Mouse (Mus musculus): ENCODE results near the gene Hfe. TPM values are rescaled to one million over a fixed set of nuclear protein-coding genes. Genes with fewer than 3 reads are reported as not detected.
"Not testable (repeated sequence)": the region's sequence is repeated elsewhere in the genome, so short reads cannot be mapped to it uniquely, and the experiment has no call there.

Gene Hfe
- total and polyA plus RNA-seq, 3 experiments: 0.08 to 1.0 (median 0.39) TPM

- Histone ChIP-seq H3K4me2 (ENCODE audit: insufficient read depth, low read depth, poor library complexity, severe bottlenecking) (peak overlapping the region; percentile 97), H3K9ac (ENCODE audit: insufficient read depth, low read depth) (peak overlapping the region; percentile 91), H3K4me1 (ENCODE audit: control insufficient read depth in 1 of 2, insufficient read depth in 2 of 2) (peaks cover 11 to 40% of the 10 kb centered on the region in 2 experiments; a peak in 3 of 4 replicates), H3K9me3 (replicated peaks; ENCODE audit: low read length) (no peaks in the 10 kb centered on the region), H3K79me2 (replicated peaks; ENCODE audit: control insufficient read depth, extremely low read depth, insufficient read depth, poor library complexity, severe bottlenecking) (no peaks in the 10 kb centered on the region), H3K27ac (ENCODE audit: insufficient read depth, low read depth) (peak overlapping the region; percentile 99), H3K36me3 (replicated peaks in 1 of 2; ENCODE audit: control insufficient read depth in 1 of 2, insufficient read depth in 1 of 2, low read length in 1 of 2) (no peaks in the 10 kb centered on the region), H3K4me3 (replicated peaks in 1 of 3; ENCODE audit: low read depth in 2 of 3, low read length in 2 of 3, poor library complexity in 1 of 3) (peak overlapping the region; percentile 39 to 66 (median 47)), H3K27me3 (replicated peaks) (no peaks in the 10 kb centered on the region)
- in situ Hi-C loops (cut with MboI; ENCODE audit: low pct_ligation_motif_present, low pct_unique_long_range_greater_than_20kb, low sequenced_read_pairs) (loop anchor here (10.0 kb wide), 1 partner anchor 50 kb away; no protein-coding TSS in a partner anchor), dilution Hi-C loops (cut with MboI; ENCODE audit: extremely low pct_ligation_motif_present, extremely low pct_unique_long_range_greater_than_20kb, low sequenced_read_pairs) (no loop called here)
- TF ChIP-seq PAX5 (IDR thresholded peaks at IDR 0.05; ENCODE audit: low read length): no peak
- no peak for TF ChIP-seq MAFK (IDR thresholded peaks at IDR 0.05; ENCODE audit: insufficient replicate concordance, low read length)
- 0 out of 2 replicates have a peak, but pooled peaks have one; percentile 24 for TF ChIP-seq NELFE (IDR thresholded peaks at IDR 0.05; ENCODE audit: low read depth, low read length)
- no peak for TF ChIP-seq ETS1 (conservative IDR thresholded peaks at IDR 0.05; ENCODE audit: low read depth, low read length)
- no peak for TF ChIP-seq JUN (IDR thresholded peaks at IDR 0.05; ENCODE audit: insufficient read depth, low read depth, low read length)
- no peak for TF ChIP-seq TCF12 (IDR thresholded peaks at IDR 0.05; ENCODE audit: low read depth, low read length)
- no peak for TF ChIP-seq MAZ (IDR thresholded peaks at IDR 0.05; ENCODE audit: low read depth, low read length)
- TF ChIP-seq MYC (IDR thresholded peaks at IDR 0.05; ENCODE audit: low read depth, low read length): no peak
- 0 out of 2 replicates have a peak, but pooled peaks have one; percentile 14 for TF ChIP-seq TBP (conservative IDR thresholded peaks at IDR 0.05; ENCODE audit: low read depth, low read length)
- DNase-seq (ENCODE audit: extremely low read depth): peak; percentile 72
Measured at GRCm38 (mm10) chr13:23685121-23685861, 25.4 kb downstream of the Hfe start.

DNA sequence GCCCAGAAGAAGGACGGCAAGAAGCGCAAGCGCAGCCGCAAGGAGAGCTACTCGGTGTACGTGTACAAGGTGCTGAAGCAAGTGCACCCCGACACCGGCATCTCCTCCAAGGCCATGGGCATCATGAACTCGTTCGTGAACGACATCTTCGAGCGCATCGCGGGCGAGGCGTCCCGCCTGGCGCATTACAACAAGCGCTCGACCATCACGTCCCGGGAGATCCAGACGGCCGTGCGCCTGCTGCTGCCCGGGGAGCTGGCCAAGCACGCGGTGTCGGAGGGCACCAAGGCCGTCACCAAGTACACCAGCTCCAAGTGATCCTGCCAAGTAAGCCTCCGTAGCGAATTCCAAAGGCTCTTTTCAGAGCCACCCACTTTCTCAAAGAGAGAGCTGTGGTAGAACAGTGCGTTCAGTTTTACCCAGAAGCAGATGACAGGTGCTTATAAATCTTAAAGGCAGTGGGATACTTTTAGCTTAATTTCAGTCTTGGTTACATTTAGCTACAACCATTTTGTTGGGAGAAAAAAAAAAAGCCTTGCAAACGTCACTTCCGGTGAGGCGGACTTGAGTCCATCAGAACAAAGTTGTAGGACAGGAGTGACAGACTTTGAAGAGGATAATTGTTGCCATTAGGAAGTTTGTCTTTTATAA is 26.2 kb downstream of the Hfe start:
- H3K27me3 ChIP-seq (replicated peaks); H3K36me3 ChIP-seq (replicated peaks in 1 of 2; ENCODE audit: control insufficient read depth in 1 of 2, insufficient read depth in 1 of 2, low read length in 1 of 2); H3K79me2 ChIP-seq (replicated peaks; ENCODE audit: control insufficient read depth, extremely low read depth, insufficient read depth, poor library complexity, severe bottlenecking); H3K9me3 ChIP-seq (replicated peaks; ENCODE audit: low read length); dilution Hi-C loops (cut with MboI; ENCODE audit: extremely low pct_ligation_motif_present, extremely low pct_unique_long_range_greater_than_20kb, low sequenced_read_pairs): not testable (repeated sequence)
- DNase-seq (ENCODE audit: extremely low read depth): peak; percentile 90
- peak overlapping the region; percentile 99 for H3K27ac ChIP-seq (ENCODE audit: insufficient read depth, low read depth)
- H3K4me3 ChIP-seq (replicated peaks in 1 of 3; ENCODE audit: low read depth in 2 of 3, low read length in 2 of 3, poor library complexity in 1 of 3): peak overlapping the region; percentile 39 to 66 (median 47)
- in situ Hi-C loops (cut with MboI; ENCODE audit: low pct_ligation_motif_present, low pct_unique_long_range_greater_than_20kb, low sequenced_read_pairs): loop anchor here (10.0 kb wide), 1 partner anchor 50 kb away; no protein-coding TSS in a partner anchor
- peaks cover 8 to 36% of the 10 kb centered on the region in 2 experiments; a peak in 3 of 4 replicates for H3K4me1 ChIP-seq (ENCODE audit: control insufficient read depth in 1 of 2, insufficient read depth in 2 of 2)
- peak overlapping the region; percentile 97 for H3K4me2 ChIP-seq (ENCODE audit: insufficient read depth, low read depth, poor library complexity, severe bottlenecking)
- peak overlapping the region; percentile 91 for H3K9ac ChIP-seq (ENCODE audit: insufficient read depth, low read depth)
- peak; percentile 14; the same call in 1 of the 2 replicates for TF ChIP-seq IRF4 (IDR thresholded peaks at IDR 0.05; ENCODE audit: low read depth, low read length)
- peak; percentile 52; the same call in 1 of the 2 replicates for TF ChIP-seq TCF12 (IDR thresholded peaks at IDR 0.05; ENCODE audit: low read depth, low read length)
- peak; percentile 84 for TF ChIP-seq SIN3A (IDR thresholded peaks at IDR 0.05; ENCODE audit: low read length)
- peak; percentile 70 for TF ChIP-seq MAX (IDR thresholded peaks at IDR 0.05; ENCODE audit: low read length)
- peak; percentile 57 for TF ChIP-seq JUND (conservative IDR thresholded peaks at IDR 0.05; ENCODE audit: low read depth, low read length)
- peak; percentile 4; the same call in 1 of the 2 replicates for TF ChIP-seq JUN (IDR thresholded peaks at IDR 0.05; ENCODE audit: insufficient read depth, low read depth, low read length)
- peak; percentile 16; the same call in 1 of the 2 replicates for TF ChIP-seq MAFK (IDR thresholded peaks at IDR 0.05; ENCODE audit: insufficient replicate concordance, low read length)
- TF ChIP-seq KAT2A (IDR thresholded peaks at IDR 0.05; ENCODE audit: insufficient replicate concordance, low read length): 0 out of 2 replicates have a peak, but pooled peaks have one; percentile 59
- peak; percentile 98 for TF ChIP-seq UBTF (IDR thresholded peaks at IDR 0.05; ENCODE audit: low read depth, low read length)
- peak; percentile 99 for TF ChIP-seq POLR2AphosphoS2 (IDR thresholded peaks at IDR 0.05; ENCODE audit: low read depth, low read length)
- TF ChIP-seq CHD2 (IDR thresholded peaks at IDR 0.05; ENCODE audit: low read length): peak; percentile 47
- TF ChIP-seq E2F4 (IDR thresholded peaks at IDR 0.05; ENCODE audit: insufficient replicate concordance, low read depth, low read length): peak; percentile 59; the same call in 1 of the 2 replicates
- TF ChIP-seq NELFE (IDR thresholded peaks at IDR 0.05; ENCODE audit: low read depth, low read length): peak; percentile 79
- 0 out of 2 replicates have a peak, but pooled peaks have one; percentile 23 for TF ChIP-seq BHLHE40 (IDR thresholded peaks at IDR 0.05; ENCODE audit: low read depth, low read length)
- TF ChIP-seq ZMIZ1 (IDR thresholded peaks at IDR 0.05; ENCODE audit: low read depth, low read length): peak; percentile 98
- peak; percentile 34 for TF ChIP-seq USF2 (conservative IDR thresholded peaks at IDR 0.05; ENCODE audit: low read depth, low read length)
- TF ChIP-seq MXI1 (IDR thresholded peaks at IDR 0.05; ENCODE audit: low read depth, low read length): peak; percentile 82
- TF ChIP-seq TBP (conservative IDR thresholded peaks at IDR 0.05; ENCODE audit: low read depth, low read length): peak; percentile 68
- TF ChIP-seq MYC (IDR thresholded peaks at IDR 0.05; ENCODE audit: low read depth, low read length): peak; percentile 69; the same call in 1 of the 2 replicates
- peak; percentile 99 for TF ChIP-seq ZNF384 (IDR thresholded peaks at IDR 0.05; ENCODE audit: low read depth, low read length)
- TF ChIP-seq MEF2A (IDR thresholded peaks at IDR 0.05; ENCODE audit: borderline replicate concordance, low read depth, low read length): peak; percentile 40; the same call in 1 of the 2 replicates
- 0 out of 2 replicates have a peak, but pooled peaks have one; percentile 46 for TF ChIP-seq MAZ (IDR thresholded peaks at IDR 0.05; ENCODE audit: low read depth, low read length)
- peak; percentile 82; the same call in 1 of the 2 replicates for TF ChIP-seq POLR2A (IDR thresholded peaks at IDR 0.05; ENCODE audit: low read depth, low read length)
- TF ChIP-seq NRF1 (IDR thresholded peaks at IDR 0.05; ENCODE audit: low read depth, low read length): peak; percentile 55; the same call in 1 of the 2 replicates

All from CH12.LX (cell line).